In the genomic region with DNA sequence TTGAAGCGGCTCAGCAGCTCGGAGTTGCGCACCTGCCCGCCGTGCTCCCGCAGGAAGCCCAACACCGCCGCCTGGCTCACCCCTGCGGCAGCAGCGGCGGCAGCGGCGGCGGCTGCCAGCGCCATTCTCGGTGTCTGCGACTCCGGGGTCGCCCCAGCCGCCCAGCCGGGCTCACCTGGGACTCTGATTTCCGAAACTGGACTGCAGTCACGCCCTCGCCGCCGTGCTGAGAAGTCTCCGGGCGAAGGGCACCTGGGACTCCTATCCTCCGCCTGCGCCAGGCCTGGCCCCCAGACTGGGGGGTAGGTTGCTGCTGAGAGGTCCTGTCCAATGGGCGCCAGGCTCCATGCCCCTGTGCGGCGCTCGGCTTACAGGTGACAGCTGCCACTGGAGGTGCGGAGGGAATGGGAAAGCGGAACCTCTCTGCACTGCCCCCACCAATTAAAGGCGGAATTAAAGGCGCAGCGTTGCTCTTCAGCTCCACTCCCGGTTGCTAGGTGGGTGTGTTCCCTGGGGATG, we compare ENCODE assay signal across 9 mouse cellular contexts. TPM values are rescaled to one million over a fixed set of nuclear protein-coding genes. Genes with fewer than 3 reads are reported as not detected.
DNase-seq lines count a peak whose midpoint lies in the region; ATAC-seq and TF ChIP-seq lines count a peak whose summit lies in the region.
"Had no signal": no experiment of that assay in that cellular context is flagged by ENCODE, and none has a peak within 500 bp of the region (broad histone marks: within the 10 kb centered on the region; RNA-seq: fewer than 3 reads in every experiment).

A gene (plus strand): TSS at position 384 of the 519 bp plus-strand sequence.
A gene (minus strand): TSS at position 492 of the 519 bp plus-strand sequence.

- 4% methylated on average over 40 of the region's 40 CpGs for WGBS in forebrain, embryonic 10.5 days
- 2% methylated on average over 40 of the region's 40 CpGs for WGBS in intestine, postnatal 0 days
- WGBS in stomach, embryonic 16.5 days, result 4% methylated on average over 40 of the region's 40 CpGs

- H3K27me3 ChIP-seq in forebrain, embryonic 10.5 days (ENCODE audit: poor library complexity, severe bottlenecking), result peaks cover 89% of the 10 kb centered on the region
- peaks cover 51% of the 10 kb centered on the region for H3K27me3 ChIP-seq in intestine, postnatal 0 days (replicated peaks; ENCODE audit: control insufficient read depth, insufficient read depth, low read length)
- H3K27me3 ChIP-seq in stomach, embryonic 16.5 days (ENCODE audit: control insufficient read depth, insufficient read depth, low read length), result peaks cover 45% of the 10 kb centered on the region

- H3K9me3 ChIP-seq in forebrain, embryonic 10.5 days, result peaks cover 11% of the 10 kb centered on the region; the same call in 1 of the 2 replicates
- no peaks in the 10 kb centered on the region for H3K9me3 ChIP-seq in intestine, postnatal 0 days (ENCODE audit: control insufficient read depth)
- no peaks in the 10 kb centered on the region for H3K9me3 ChIP-seq in stomach, embryonic 16.5 days (replicated peaks; ENCODE audit: control insufficient read depth, low read length)

- intact Hi-C loops in left cerebral cortex, postnatal 25 days (cut with DNase I), result loop anchor here (2.0 to 5.0 kb wide), 2 partner anchors 41 to 87 kb away; a partner anchor contains a TSS

- H3K4me3 ChIP-seq in bone marrow macrophage, adult 2 months (ENCODE audit: insufficient read depth, low read length), result peak within 1 kb of the TSS; percentile 57
- H3K4me3 ChIP-seq in forebrain, embryonic 10.5 days, result peak within 1 kb of the TSS; percentile 54
- H3K4me3 ChIP-seq in intestine, postnatal 0 days (ENCODE audit: low read depth, low read length), result peak within 1 kb of the TSS; percentile 53
- H3K4me3 ChIP-seq in stomach, embryonic 16.5 days (replicated peaks; ENCODE audit: low read length), result peak within 1 kb of the TSS; percentile 52

- peak within 1 kb of the TSS; percentile 40; the same call in 1 of the 2 replicates for H3K9ac ChIP-seq in intestine, postnatal 0 days (ENCODE audit: low read depth, low read length)
- peak within 1 kb of the TSS; percentile 60 for H3K9ac ChIP-seq in stomach, embryonic 16.5 days (ENCODE audit: low read length)

- peak; percentile 81 for ATAC-seq in intestine, postnatal 0 days
- peak; percentile 23 for ATAC-seq in megakaryocyte progenitor cell, adult 5-6 weeks (replicated peaks; ENCODE audit: poor library complexity)
- peak; percentile 66 for ATAC-seq in stomach, embryonic 16.5 days (ENCODE audit: insufficient read depth, low FRiP score)

- H3K36me3 ChIP-seq in forebrain, embryonic 10.5 days (replicated peaks), result peaks cover 4% of the 10 kb centered on the region; the same call in 1 of the 2 replicates
- no peaks in the 10 kb centered on the region for H3K36me3 ChIP-seq in intestine, postnatal 0 days (ENCODE audit: control insufficient read depth, insufficient read depth)
- H3K36me3 ChIP-seq in stomach, embryonic 16.5 days (ENCODE audit: control insufficient read depth, insufficient read depth, low read length), result no peaks in the 10 kb centered on the region

- TF ChIP-seq CTCF in bone marrow macrophage, adult 2 months (IDR thresholded peaks at IDR 0.05; ENCODE audit: low read depth, low read length), result no peak
- TF ChIP-seq CTCF in intestine, postnatal 0 days (IDR thresholded peaks at IDR 0.05; ENCODE audit: low read depth), result peak; percentile 29

- peak within 1 kb of the TSS; percentile 66 for H3K4me2 ChIP-seq in intestine, postnatal 0 days (replicated peaks; ENCODE audit: low read depth)
- H3K4me2 ChIP-seq in stomach, embryonic 16.5 days (ENCODE audit: low read depth, low read length), result peak within 1 kb of the TSS; percentile 75

- H3K27ac ChIP-seq in bone marrow macrophage, adult 2 months (ENCODE audit: insufficient read depth, low read depth, low read length), result no peak within 1 kb of the TSS
- peak within 1 kb of the TSS; percentile 48 for H3K27ac ChIP-seq in forebrain, embryonic 10.5 days
- H3K27ac ChIP-seq in intestine, postnatal 0 days (ENCODE audit: low read depth, low read length), result no peak within 1 kb of the TSS
- no peak within 1 kb of the TSS for H3K27ac ChIP-seq in stomach, embryonic 16.5 days (ENCODE audit: low read length)

- no peaks in the 10 kb centered on the region for H3K4me1 ChIP-seq in bone marrow macrophage, adult 2 months (ENCODE audit: control insufficient read depth, insufficient read depth, low read length)
- peaks cover 39% of the 10 kb centered on the region for H3K4me1 ChIP-seq in forebrain, embryonic 10.5 days
- no peaks in the 10 kb centered on the region for H3K4me1 ChIP-seq in intestine, postnatal 0 days (replicated peaks; ENCODE audit: control insufficient read depth, insufficient read depth, low read length)
- H3K4me1 ChIP-seq in stomach, embryonic 16.5 days (ENCODE audit: control insufficient read depth, insufficient read depth, low read length), result peaks cover 15% of the 10 kb centered on the region

- TF ChIP-seq POLR2A in bone marrow macrophage, adult 2 months (IDR thresholded peaks at IDR 0.05; ENCODE audit: borderline replicate concordance, low read depth, low read length), result no peak

- peak; percentile 53 for DNase-seq in adrenal gland, adult 2 months
- DNase-seq in adrenal gland, adult (ENCODE audit: inconsistent age in 2 of 2, low spot score in 1 of 2), result no peak
- no peak for DNase-seq in forebrain, embryonic 10.5 days (ENCODE audit: extremely low spot score, low spot score)
- peak; percentile 76 to 81 for DNase-seq in left cerebral cortex, postnatal 25 days (ENCODE audit: low spot score in 2 of 2)

RNA-seq across cellular contexts. Expression of the first gene that starts in this region (rescaled TPM):
- not detected for total RNA-seq in adrenal gland, adult 2 months (2021)
- polyA plus RNA-seq in adrenal gland, adult 2 months (2012; rRNA removed), result not detected in 2 replicates
- not detected in 2 replicates for polyA plus RNA-seq in bone marrow macrophage, adult 2 months (2012; ENCODE audit: insufficient read depth, insufficient read length, missing spikeins)
- polyA plus RNA-seq in forebrain, embryonic 10.5 days (2016; fragmentation: Nextera tagmentation; extraction: Ambion mirVana), result 0.30 TPM in 1 of 2 replicates, not detected in the other
- polyA plus RNA-seq in intestine, postnatal 0 days (2015; fragmentation: Nextera tagmentation; extraction: Ambion mirVana), result not detected in 2 replicates
- total RNA-seq in left cerebral cortex, postnatal 25 days (2021), result 1 to 10 TPM; 3.3 TPM
- not detected in 2 replicates for total RNA-seq in megakaryocyte progenitor cell, adult 5-6 weeks (2015)
- not detected in 2 replicates for total RNA-seq in megakaryocyte progenitor cell, adult 5-6 weeks (2017)
- polyA plus RNA-seq in stomach, embryonic 16.5 days (2015; fragmentation: Nextera tagmentation; extraction: Ambion mirVana), result not detected in 2 replicates
- total RNA-seq: gastrocnemius, postnatal 4 days had no signal

RNA-seq across cellular contexts. Expression of the second gene that starts in this region (rescaled TPM):
- total RNA-seq in adrenal gland, adult 2 months (2021), result under 1 TPM; 0.29 to 0.45 TPM
- polyA plus RNA-seq in adrenal gland, adult 2 months (2012; rRNA removed), result 0.47 and 0.72 TPM in 2 replicates
- not detected in 2 replicates for polyA plus RNA-seq in bone marrow macrophage, adult 2 months (2012; ENCODE audit: insufficient read depth, insufficient read length, missing spikeins)
- 0.46 and 0.97 TPM in 2 replicates for polyA plus RNA-seq in forebrain, embryonic 10.5 days (2016; fragmentation: Nextera tagmentation; extraction: Ambion mirVana)
- 1.1 and 1.5 TPM in 2 replicates for polyA plus RNA-seq in intestine, postnatal 0 days (2015; fragmentation: Nextera tagmentation; extraction: Ambion mirVana)
- total RNA-seq in left cerebral cortex, postnatal 25 days (2021), result 10 to 100 TPM; 79.1 to 79.3 TPM
- total RNA-seq in megakaryocyte progenitor cell, adult 5-6 weeks (2015), result 0.73 and 0.79 TPM in 2 replicates
- total RNA-seq in megakaryocyte progenitor cell, adult 5-6 weeks (2017), result 0.29 and 0.91 TPM in 2 replicates
- polyA plus RNA-seq in stomach, embryonic 16.5 days (2015; fragmentation: Nextera tagmentation; extraction: Ambion mirVana), result 0.46 and 0.58 TPM in 2 replicates

Comparison
In these comparisons a context has a peak if more than half of its experiments do, and no peak if none do; other contexts are left out.
1. RNA of the second gene that starts in this region (total RNA-seq): 79.1 to 79.3 TPM in left cerebral cortex, postnatal 25 days; 0.29 to 0.91 TPM in megakaryocyte progenitor cell, adult 5-6 weeks and 0.29 to 0.45 TPM in adrenal gland, adult 2 months; every median in the first group is over 10 times any median in the second.
2. Peak in DNase-seq in adrenal gland, adult 2 months; RNA of the genes that start here not detected or under 1 TPM.
3. Peak in ATAC-seq in megakaryocyte progenitor cell, adult 5-6 weeks; RNA of the genes that start here not detected or under 1 TPM.
4. Peak in ATAC-seq, H3K4me3 ChIP-seq, H3K9ac ChIP-seq and H3K4me2 ChIP-seq in stomach, embryonic 16.5 days; RNA of the genes that start here not detected or under 1 TPM.
5. DNase-seq: peak in left cerebral cortex, postnatal 25 days (2 of 2); none in adrenal gland, adult (0 of 2) and forebrain, embryonic 10.5 days (single experiment).
6. ATAC-seq: peak in every context shown above with its lines; median percentile 81 in intestine, postnatal 0 days; 66 in stomach, embryonic 16.5 days; 23 in megakaryocyte progenitor cell, adult 5-6 weeks.
7. Peak in every context shown above with its lines, with median percentiles within 50 percentile points of each other: H3K4me3 ChIP-seq.